14 mouse cellular contexts compared by ENCODE assay signal in the genomic region with DNA sequence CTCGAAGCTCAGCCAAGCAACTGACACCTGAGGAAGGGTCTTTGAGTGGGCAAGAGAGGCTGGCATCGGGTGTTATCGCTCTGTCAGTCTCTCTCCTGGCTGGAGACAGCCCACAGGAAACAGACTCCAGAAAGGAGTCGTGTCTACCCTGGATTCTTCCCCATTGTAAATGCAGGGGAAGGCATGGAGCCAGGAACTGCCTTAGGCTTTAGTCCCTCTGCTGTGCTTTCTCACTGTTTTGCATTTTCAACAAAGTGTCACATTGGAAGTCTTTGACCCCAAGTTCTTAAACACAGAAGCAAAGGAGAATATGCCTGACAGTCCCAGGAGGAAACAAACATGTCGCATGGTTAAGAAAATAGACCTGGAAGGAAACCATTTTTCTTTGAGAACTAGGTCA.
DNase-seq lines count a peak whose midpoint lies in the region; ATAC-seq and TF ChIP-seq lines count a peak whose summit lies in the region.
"Had no signal": no experiment of that assay in that cellular context is flagged by ENCODE, and none has a peak within 500 bp of the region (broad histone marks: within the 10 kb centered on the region; RNA-seq: fewer than 3 reads in every experiment).

No protein-coding gene starts in this region.

- 37% methylated on average over 5 of the region's 5 CpGs for WGBS in forebrain, postnatal 0 days
- 53% methylated on average over 5 of the region's 5 CpGs for WGBS in forebrain, embryonic 16.5 days
- WGBS in kidney, postnatal 0 days = 19% methylated on average over 5 of the region's 5 CpGs
- WGBS in neural tube, embryonic 15.5 days = 61% methylated on average over 5 of the region's 5 CpGs
- 66% methylated on average over 5 of the region's 5 CpGs for WGBS in neural tube, embryonic 14.5 days

- H3K4me1 ChIP-seq in forebrain, postnatal 0 days (ENCODE audit: insufficient read depth) = no peaks in the 10 kb centered on the region
- no peaks in the 10 kb centered on the region; the same call in 1 of the 2 replicates for H3K4me1 ChIP-seq in forebrain, embryonic 16.5 days (replicated peaks; ENCODE audit: control insufficient read depth, insufficient read depth, low read length)
- no peaks in the 10 kb centered on the region for H3K4me1 ChIP-seq in kidney, postnatal 0 days (replicated peaks; ENCODE audit: insufficient read depth, low read length)
- H3K4me1 ChIP-seq in neural tube, embryonic 15.5 days = 0 out of 2 replicates have a peak, but pooled peaks cover 5% of the 10 kb centered on the region
- H3K4me1 ChIP-seq in neural tube, embryonic 14.5 days (ENCODE audit: control insufficient read depth, insufficient read depth, low read length) = no peaks in the 10 kb centered on the region
- H3K4me1 ChIP-seq: intestine, embryonic 15.5 days had no signal

- TF ChIP-seq CTCF in forebrain, postnatal 0 days (IDR thresholded peaks at IDR 0.05; ENCODE audit: low read depth) = no peak
- no peak for TF ChIP-seq CTCF in kidney, postnatal 0 days (IDR thresholded peaks at IDR 0.05; ENCODE audit: low read depth)

- H3K27ac ChIP-seq in forebrain, postnatal 0 days (ENCODE audit: low read depth, low read length) = no peak overlapping the region
- H3K27ac ChIP-seq in forebrain, embryonic 16.5 days (ENCODE audit: low read length) = no peak overlapping the region
- no peak overlapping the region for H3K27ac ChIP-seq in kidney, postnatal 0 days
- no peak overlapping the region; the same call in 1 of the 2 replicates for H3K27ac ChIP-seq in neural tube, embryonic 15.5 days (replicated peaks)
- 0 out of 2 replicates have a peak overlapping the region, but pooled peaks have one; percentile 10 for H3K27ac ChIP-seq in neural tube, embryonic 14.5 days (ENCODE audit: low read depth, low read length)
- H3K27ac ChIP-seq: heart, embryonic 15.5 days; intestine, embryonic 15.5 days had no signal

- DNase-seq in forebrain, postnatal 0 days = peak; percentile 47
- peak; percentile 47 for DNase-seq in kidney, postnatal 0 days (ENCODE audit: low spot score)
- DNase-seq in kidney, adult 8-10 months = no peak
- peak; percentile 16 for DNase-seq in neural tube, embryonic 10.5 days (ENCODE audit: extremely low spot score, low spot score)
- DNase-seq in embryo, embryonic 11 days = no peak
- DNase-seq: cerebellum, adult 2 months; gastrocnemius, postnatal 36 days; lung, adult 2 months had no signal

- H3K9ac ChIP-seq in forebrain, postnatal 0 days = no peak overlapping the region
- no peak overlapping the region for H3K9ac ChIP-seq in forebrain, embryonic 16.5 days (replicated peaks; ENCODE audit: low read depth, low read length)
- no peak overlapping the region for H3K9ac ChIP-seq in kidney, postnatal 0 days (ENCODE audit: low read depth, low read length)
- no peak overlapping the region for H3K9ac ChIP-seq in neural tube, embryonic 15.5 days (replicated peaks)
- no peak overlapping the region for H3K9ac ChIP-seq in neural tube, embryonic 14.5 days (replicated peaks; ENCODE audit: low read depth, low read length)
- H3K9ac ChIP-seq: heart, embryonic 15.5 days; intestine, embryonic 15.5 days had no signal

- H3K36me3 ChIP-seq in forebrain, postnatal 0 days (ENCODE audit: insufficient read depth) = no peaks in the 10 kb centered on the region
- H3K36me3 ChIP-seq in forebrain, embryonic 16.5 days (ENCODE audit: control insufficient read depth, insufficient read depth) = no peaks in the 10 kb centered on the region
- H3K36me3 ChIP-seq in kidney, postnatal 0 days (ENCODE audit: insufficient read depth, low read length) = no peaks in the 10 kb centered on the region
- H3K36me3 ChIP-seq in neural tube, embryonic 15.5 days = no peaks in the 10 kb centered on the region
- H3K36me3 ChIP-seq in neural tube, embryonic 14.5 days (ENCODE audit: control insufficient read depth, insufficient read depth, low read length) = no peaks in the 10 kb centered on the region
- H3K36me3 ChIP-seq: G1E; heart, embryonic 15.5 days; intestine, embryonic 15.5 days had no signal

- H3K4me3 ChIP-seq in forebrain, postnatal 0 days (ENCODE audit: low read depth, low read length) = no peak overlapping the region
- no peak overlapping the region for H3K4me3 ChIP-seq in forebrain, embryonic 16.5 days (replicated peaks; ENCODE audit: low read length)
- no peak overlapping the region for H3K4me3 ChIP-seq in kidney, postnatal 0 days (replicated peaks; ENCODE audit: low read depth, low read length)
- H3K4me3 ChIP-seq in neural tube, embryonic 15.5 days (replicated peaks) = no peak overlapping the region
- H3K4me3 ChIP-seq in neural tube, embryonic 14.5 days (ENCODE audit: low read depth, low read length) = no peak overlapping the region
- H3K4me3 ChIP-seq: heart, embryonic 15.5 days; intestine, embryonic 15.5 days had no signal

- H3K4me2 ChIP-seq in forebrain, postnatal 0 days (ENCODE audit: low read depth) = no peak overlapping the region
- H3K4me2 ChIP-seq in forebrain, embryonic 16.5 days (ENCODE audit: low read length) = no peak overlapping the region
- H3K4me2 ChIP-seq in kidney, postnatal 0 days (ENCODE audit: low read length) = no peak overlapping the region
- H3K4me2 ChIP-seq in neural tube, embryonic 15.5 days = no peak overlapping the region
- H3K4me2 ChIP-seq in neural tube, embryonic 14.5 days (ENCODE audit: low read depth, low read length) = no peak overlapping the region
- H3K4me2 ChIP-seq: heart, embryonic 15.5 days; intestine, embryonic 15.5 days had no signal

- H3K9me3 ChIP-seq in forebrain, postnatal 0 days (ENCODE audit: low read length) = no peaks in the 10 kb centered on the region
- no peaks in the 10 kb centered on the region for H3K9me3 ChIP-seq in forebrain, embryonic 16.5 days (ENCODE audit: control insufficient read depth, low read length)
- H3K9me3 ChIP-seq in kidney, postnatal 0 days (replicated peaks; ENCODE audit: low read length) = no peaks in the 10 kb centered on the region
- H3K9me3 ChIP-seq in neural tube, embryonic 15.5 days (replicated peaks) = 0 out of 2 replicates have a peak, but pooled peaks cover 3% of the 10 kb centered on the region
- no peaks in the 10 kb centered on the region for H3K9me3 ChIP-seq in neural tube, embryonic 14.5 days (ENCODE audit: control insufficient read depth, low read length)
- H3K9me3 ChIP-seq: heart, embryonic 15.5 days; intestine, embryonic 15.5 days had no signal

- H3K27me3 ChIP-seq in forebrain, postnatal 0 days (ENCODE audit: insufficient read depth, low read length) = no peaks in the 10 kb centered on the region; the same call in 1 of the 2 replicates
- H3K27me3 ChIP-seq in forebrain, embryonic 16.5 days (replicated peaks; ENCODE audit: control insufficient read depth, insufficient read depth, low read length) = no peaks in the 10 kb centered on the region
- H3K27me3 ChIP-seq in kidney, postnatal 0 days (ENCODE audit: insufficient read depth, low read length) = no peaks in the 10 kb centered on the region
- H3K27me3 ChIP-seq in neural tube, embryonic 15.5 days (replicated peaks) = no peaks in the 10 kb centered on the region
- H3K27me3 ChIP-seq in neural tube, embryonic 14.5 days (ENCODE audit: control insufficient read depth, insufficient read depth, low read length) = no peaks in the 10 kb centered on the region
- H3K27me3 ChIP-seq: heart, embryonic 15.5 days; intestine, embryonic 15.5 days had no signal

- ATAC-seq in forebrain, postnatal 0 days = peak; percentile 68
- no peak for ATAC-seq in forebrain, embryonic 16.5 days
- ATAC-seq in kidney, postnatal 0 days (replicated peaks; ENCODE audit: low FRiP score, low read depth) = no peak
- ATAC-seq in neural tube, embryonic 15.5 days (ENCODE audit: low FRiP score) = no peak
- no peak for ATAC-seq in neural tube, embryonic 14.5 days (ENCODE audit: low read depth)
- ATAC-seq: intestine, embryonic 15.5 days had no signal

Comparison
In these comparisons a context has a peak if more than half of its experiments do, and no peak if none do; other contexts are left out.
1. DNase-seq: peak in forebrain, postnatal 0 days (single experiment), kidney, postnatal 0 days (single experiment) and neural tube, embryonic 10.5 days (single experiment); none in kidney, adult 8-10 months (0 of 2) and embryo, embryonic 11 days (single experiment).